Mouse (Mus musculus) limb, embryonic 14.5 days (tissue): ENCODE data around the gene Mr1. TPM values are rescaled to one million over a fixed set of nuclear protein-coding genes. Genes with fewer than 3 reads are reported as not detected.

ENCODE experiments used
- ATAC-seq: fragments of 200-750 bp; cut with Nextera tagmentation; 2 replicates; pipeline ENCODE4 v1.8.0; 2017; ENCODE audit warnings: low read depth, moderate number of reproducible peaks, moderate TSS enrichment; ENCODE audit not compliant: low FRiP score
- DNase-seq: peaks from one replicate; pipeline ENCODE4 v3.0.0-alpha.2; 2015; ENCODE audit warnings: low spot score
- H3K27ac ChIP-seq: fragments of 300-500 bp; sonication (generic); replicated peaks from 2 replicates; pipeline ENCODE4 v1.5.1; 2014; ENCODE audit warnings: low read depth, mild to moderate bottlenecking, low read length, moderate library complexity, mixed read lengths
- H3K27me3 ChIP-seq: fragments of 300-500 bp; sonication (generic); 2 replicates; pipeline ENCODE4 v1.6.1; 2014; ENCODE audit warnings: low read length, mixed read lengths; ENCODE audit not compliant: control insufficient read depth, insufficient read depth
- H3K36me3 ChIP-seq: fragments of 300-500 bp; sonication (generic); 2 replicates; pipeline ENCODE4 v1.6.1; 2014; ENCODE audit warnings: mild to moderate bottlenecking, low read length, moderate library complexity, mixed read lengths; ENCODE audit not compliant: control insufficient read depth, insufficient read depth
- H3K4me1 ChIP-seq: fragments of 300-500 bp; sonication (generic); 2 replicates; pipeline ENCODE4 v1.6.1; 2014; ENCODE audit warnings: antibody characterized with exemption, low read length, mixed read lengths; ENCODE audit not compliant: control insufficient read depth, insufficient read depth
- H3K4me2 ChIP-seq: fragments of 300-500 bp; sonication (generic); replicated peaks from 2 replicates; pipeline ENCODE4 v1.6.1; 2014; ENCODE audit warnings: low read depth, mild to moderate bottlenecking, low read length, moderate library complexity; ENCODE audit not compliant: severe bottlenecking
- H3K4me3 ChIP-seq: fragments of 300-500 bp; sonication (generic); replicated peaks from 2 replicates; pipeline ENCODE4 v1.5.1; 2014; ENCODE audit warnings: low read length
- H3K9ac ChIP-seq: fragments of 300-500 bp; sonication (generic); 2 replicates; pipeline ENCODE4 v1.6.1; 2014; ENCODE audit warnings: mild to moderate bottlenecking, low read depth, low read length, moderate library complexity; ENCODE audit not compliant: severe bottlenecking
- H3K9me3 ChIP-seq: fragments of 300-500 bp; sonication (generic); 2 replicates; pipeline ENCODE4 v1.6.1; 2016; ENCODE audit warnings: low read length; ENCODE audit not compliant: control insufficient read depth
- POLR2A ChIP-seq: fragments of 200-500 bp; IDR thresholded peaks from 2 replicates; pipeline ENCODE4 v1.8.0; 2012; ENCODE audit warnings: inconsistent platforms, mild to moderate bottlenecking, moderate library complexity, borderline replicate concordance; ENCODE audit not compliant: insufficient read depth, insufficient read length; ENCODE audit errors: extremely low read depth
- WGBS: fragments of 180-500 bp; shearing (Covaris S2); extraction: QIAGEN DNeasy Blood & Tissue Kit; methylation state at CpG from one replicate; pipeline ENCODE4 v1.1.7; 2014; 5-methylcytosine and 5-hydroxymethylcytosine counted together
- polyA plus RNA-seq, 2 experiments: library from polyadenylated mRNA; depleted of rRNA in 1 of 2; stranded (reverse) in 1 of 2; unstranded in 1 of 2; fragments of >200 nt; fragmentation: Nextera tagmentation in 1 of 2; extraction: Ambion mirVana in 1 of 2; gene quantifications; 2 replicates each; pipeline versions ENCODE4 v1.2.1 to v1.2.3; 2012 to 2014

Gene Mr1
- polyA plus RNA-seq, 2 experiments, result 8.2 to 10.5 TPM

- Histone ChIP-seq H3K9ac (no peak overlapping the region), H3K36me3 (no peaks in the 10 kb centered on the region; the same call in 1 of the 2 replicates), H3K27ac (no peak overlapping the region), H3K4me3 (no peak overlapping the region), H3K27me3 (no peaks in the 10 kb centered on the region), H3K4me1 (no peaks in the 10 kb centered on the region; the same call in 1 of the 2 replicates), H3K4me2 (no peak overlapping the region), H3K9me3 (no peaks in the 10 kb centered on the region)
- no peak for DNase-seq
- no peak for ATAC-seq
- TF ChIP-seq POLR2A, result no peak
- 69% methylated on average over 5 of the region's 5 CpGs for WGBS
These were observed 19.1 kb downstream of the Mr1 start for GRCm38 (mm10) chr1:155127429-155127934.

GRCm38 (mm10) chr1:155126716-155127115 lies 19.9 kb downstream of the Mr1 start:
- no peak overlapping the region for H3K4me2 ChIP-seq
- DNase-seq, result no peak
- 75% methylated on average over 5 of the region's 5 CpGs for WGBS
- H3K27me3 ChIP-seq, result no peaks in the 10 kb centered on the region
- no peaks in the 10 kb centered on the region; the same call in 1 of the 2 replicates for H3K4me1 ChIP-seq
- no peak overlapping the region for H3K4me3 ChIP-seq
- no peak for ATAC-seq
- no peak overlapping the region for H3K9ac ChIP-seq
- 0 out of 2 replicates have a peak overlapping the region, but pooled peaks have one; percentile 13 for H3K27ac ChIP-seq
- no peaks in the 10 kb centered on the region; the same call in 1 of the 2 replicates for H3K36me3 ChIP-seq
- H3K9me3 ChIP-seq, result no peaks in the 10 kb centered on the region
- no peak for TF ChIP-seq POLR2A

- H3K27me3 ChIP-seq, result no peaks in the 10 kb centered on the region
- WGBS, result 89% methylated on average over 5 of the region's 5 CpGs
- H3K4me3 ChIP-seq, result no peak overlapping the region
- H3K9ac ChIP-seq, result no peak overlapping the region
- ATAC-seq (no peak), DNase-seq (no peak)
- H3K9me3 ChIP-seq, result no peaks in the 10 kb centered on the region
- no peak overlapping the region for H3K27ac ChIP-seq
- no peak overlapping the region for H3K4me2 ChIP-seq
- TF ChIP-seq POLR2A, result no peak
- H3K4me1 ChIP-seq, result no peaks in the 10 kb centered on the region; the same call in 1 of the 2 replicates
- no peaks in the 10 kb centered on the region for H3K36me3 ChIP-seq
These were observed 22.2 kb downstream of the Mr1 start for GRCm38 (mm10) chr1:155124397-155124796.

- no peak for TF ChIP-seq POLR2A
- H3K27me3 ChIP-seq, result no peaks in the 10 kb centered on the region
- DNase-seq (no peak), ATAC-seq (no peak)
- H3K4me3 ChIP-seq, result no peak overlapping the region
- H3K27ac ChIP-seq, result no peak overlapping the region
- no peak overlapping the region for H3K9ac ChIP-seq
- no peaks in the 10 kb centered on the region; the same call in 1 of the 2 replicates for H3K4me1 ChIP-seq
- no peaks in the 10 kb centered on the region for H3K36me3 ChIP-seq
- WGBS, result 78% methylated on average over 21 of the region's 21 CpGs
- no peaks in the 10 kb centered on the region for H3K9me3 ChIP-seq
- H3K4me2 ChIP-seq, result no peak overlapping the region
These were observed 24.4 kb downstream of the Mr1 start for GRCm38 (mm10) chr1:155121977-155122939.

- Histone ChIP-seq H3K27ac (no peak overlapping the region), H3K4me2 (no peak overlapping the region), H3K27me3 (no peaks in the 10 kb centered on the region), H3K9me3 (no peaks in the 10 kb centered on the region), H3K9ac (no peak overlapping the region), H3K36me3 (no peaks in the 10 kb centered on the region), H3K4me1 (no peaks in the 10 kb centered on the region), H3K4me3 (no peak overlapping the region)
- ATAC-seq (no peak), DNase-seq (no peak)
- no peak for TF ChIP-seq POLR2A
- 43% methylated on average over 1 of the region's 1 CpGs for WGBS
These were observed 26.9 kb downstream of the Mr1 start for GRCm38 (mm10) chr1:155119719-155120118.
